ENCODE assay signal across 13 mouse cellular contexts in the genomic region with DNA sequence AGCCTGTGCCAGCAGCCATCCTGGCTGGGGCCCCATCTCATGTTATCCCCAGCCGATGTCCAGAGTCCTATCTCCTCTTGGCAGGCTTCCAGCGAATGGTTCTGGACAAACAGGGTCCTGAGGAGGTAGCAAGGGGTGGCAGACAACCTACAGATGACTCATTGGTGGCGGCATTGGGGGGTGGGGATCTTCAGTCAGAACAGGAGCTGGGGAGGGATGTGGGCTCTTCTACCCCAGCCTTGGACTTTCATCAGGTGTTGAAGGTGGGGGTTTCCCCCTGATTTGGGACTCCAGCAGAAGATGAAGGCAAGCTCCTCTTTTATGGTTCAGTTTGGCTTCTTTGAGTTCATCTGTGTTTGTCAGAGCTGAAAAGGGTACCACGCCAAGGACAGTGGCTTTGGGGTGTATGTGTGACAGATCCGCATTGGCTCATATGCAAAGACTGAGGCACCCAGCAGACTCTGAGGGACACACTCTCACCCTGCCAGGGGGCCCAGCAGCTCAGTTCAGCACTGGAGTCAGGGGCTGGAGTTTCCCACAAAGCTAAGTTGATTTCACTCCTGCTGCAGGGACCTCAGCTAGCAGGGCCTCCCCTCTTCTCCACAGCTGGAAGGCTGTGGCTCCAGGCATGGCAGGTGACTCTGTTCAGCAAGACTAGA. TPM values are rescaled to one million over a fixed set of nuclear protein-coding genes. Genes with fewer than 3 reads are reported as not detected.
DNase-seq lines count a peak whose midpoint lies in the region; TF ChIP-seq lines count a peak whose summit lies in the region.
"Had no signal": no experiment of that assay in that cellular context is flagged by ENCODE, and none has a peak within 500 bp of the region (broad histone marks: within the 10 kb centered on the region; RNA-seq: fewer than 3 reads in every experiment).

No protein-coding gene starts in this region.

- H3K4me3 ChIP-seq in bone marrow, adult 2 months (replicated peaks; ENCODE audit: control insufficient read depth, low read depth, low read length): peak overlapping the region; percentile 26
- H3K4me3 ChIP-seq: embryonic facial prominence, embryonic 13.5 days; midbrain, embryonic 10.5 days had no signal

- TF ChIP-seq POLR2A in bone marrow, adult 2 months (IDR thresholded peaks at IDR 0.05; ENCODE audit: borderline replicate concordance, control insufficient read depth, low read depth, low read length): no peak

- peak overlapping the region; percentile 91 for H3K27ac ChIP-seq in bone marrow, adult 2 months (ENCODE audit: control insufficient read depth, insufficient read depth, low read depth, low read length, poor library complexity)
- H3K27ac ChIP-seq: embryonic facial prominence, embryonic 13.5 days; midbrain, embryonic 10.5 days had no signal

- TF ChIP-seq CTCF in bone marrow, adult 2 months (IDR thresholded peaks at IDR 0.05; ENCODE audit: control insufficient read depth, insufficient read depth, low read length): no peak

- peaks cover 3% of the 10 kb centered on the region; the same call in 1 of the 2 replicates for H3K4me1 ChIP-seq in bone marrow, adult 2 months (ENCODE audit: control insufficient read depth, insufficient read depth, low read length)

- 50% methylated on average over 5 of the region's 5 CpGs for WGBS in bone marrow, adult 2 months

- DNase-seq in kidney, postnatal 25 days: peak; percentile 24 to 40
- no peak for DNase-seq in kidney, adult 11 months
- DNase-seq in CD4-positive, CD25-positive, alpha-beta regulatory T cell, adult 2 months (ENCODE audit: low read depth, low spot score): peak; percentile 82
- DNase-seq in thymus, adult 18-20 months: peak; percentile 39 to 71
- DNase-seq in urinary bladder, postnatal 14 days (ENCODE audit: low spot score): no peak
- no peak for DNase-seq in urinary bladder, postnatal 4 days (ENCODE audit: low spot score in 2 of 2)
- no peak for DNase-seq in embryo, embryonic 11 days
- DNase-seq: cerebellum, adult 8-10 months had no signal

RNA-seq across cellular contexts. Expression of a gene that starts 1.9 kb away (rescaled TPM):
- 15.1 and 23.2 TPM in 2 replicates for polyA plus RNA-seq in bone marrow, adult 2 months (2011; ENCODE audit: insufficient read depth, insufficient read length, low replicate concordance, missing spikeins)

RNA-seq across cellular contexts. Expression of a gene that starts 4.4 kb away (rescaled TPM):
- not detected in 2 replicates for polyA plus RNA-seq in bone marrow, adult 2 months (2011; ENCODE audit: insufficient read depth, insufficient read length, low replicate concordance, missing spikeins)
- polyA plus RNA-seq: liver, embryonic 16.5 days; midbrain, embryonic 10.5 days; Patski had no signal

RNA-seq across cellular contexts. Expression of a gene that starts 28.9 kb away (rescaled TPM):
- 0.74 TPM in 1 of 2 replicates, not detected in the other for polyA plus RNA-seq in bone marrow, adult 2 months (2011; ENCODE audit: insufficient read depth, insufficient read length, low replicate concordance, missing spikeins)
- polyA plus RNA-seq: Patski had no signal

Comparison
In these comparisons a context has a peak if more than half of its experiments do, and no peak if none do; other contexts are left out.
1. DNase-seq: peak in kidney, postnatal 25 days (2 of 2), CD4-positive, CD25-positive, alpha-beta regulatory T cell, adult 2 months (single experiment) and thymus, adult 18-20 months (2 of 2); none in kidney, adult 11 months (single experiment), urinary bladder, postnatal 14 days (single experiment), urinary bladder, postnatal 4 days (0 of 2) and embryo, embryonic 11 days (single experiment).